In the genomic region with DNA sequence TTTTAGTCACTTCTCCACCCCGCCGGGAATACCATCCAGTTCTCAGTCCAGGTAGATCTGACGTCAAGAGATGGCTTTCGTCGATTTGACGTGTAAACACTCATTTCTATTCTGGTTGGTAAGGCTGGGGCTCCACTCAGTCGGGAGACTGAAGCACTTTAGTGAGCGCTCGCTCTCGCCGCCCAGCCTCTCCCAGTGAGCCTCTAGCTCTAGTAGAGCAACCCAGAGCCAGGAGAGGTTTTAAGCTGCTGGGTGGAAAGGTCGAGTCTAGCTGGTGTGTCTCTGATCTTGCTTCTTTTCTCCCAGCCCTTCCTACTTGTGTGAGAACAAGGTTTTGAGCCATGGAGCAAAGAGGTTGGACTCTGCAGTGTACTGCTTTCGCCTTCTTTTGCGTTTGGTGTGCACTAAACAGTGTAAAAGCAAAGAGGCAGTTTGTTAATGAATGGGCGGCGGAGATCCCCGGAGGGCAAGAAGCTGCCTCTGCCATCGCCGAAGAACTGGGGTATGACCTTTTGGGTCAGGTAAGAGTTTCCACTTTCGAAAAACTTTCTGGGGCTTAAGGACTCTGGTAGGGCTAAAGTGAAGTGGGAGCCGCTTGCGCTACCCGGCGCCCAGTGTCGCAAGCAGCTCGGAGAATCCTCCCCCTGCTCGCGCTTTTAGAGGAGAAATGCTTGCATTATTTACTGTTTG, we compare ENCODE assay signal across 9 mouse cellular contexts. TPM values are rescaled to one million over a fixed set of nuclear protein-coding genes. Genes with fewer than 3 reads are reported as not detected.
DNase-seq lines count a peak whose midpoint lies in the region; ATAC-seq and TF ChIP-seq lines count a peak whose summit lies in the region.
"Had no signal": no experiment of that assay in that cellular context is flagged by ENCODE, and none has a peak within 500 bp of the region (broad histone marks: within the 10 kb centered on the region; RNA-seq: fewer than 3 reads in every experiment).

A gene (plus strand): TSS at position 106 of the 690 bp plus-strand sequence.

- peak within 1 kb of the TSS; percentile 46 for H3K4me3 ChIP-seq in heart, embryonic 13.5 days
- peak within 1 kb of the TSS; percentile 46 for H3K4me3 ChIP-seq in embryonic fibroblast, embryonic 13.5 days (ENCODE audit: insufficient read depth, low read length)
- H3K4me3 ChIP-seq in layer of hippocampus, adult 2 months: peak within 1 kb of the TSS; percentile 62
- peak within 1 kb of the TSS; percentile 38 for H3K4me3 ChIP-seq in stomach, embryonic 16.5 days (replicated peaks; ENCODE audit: low read length)

- H3K9me3 ChIP-seq in heart, embryonic 13.5 days: no peaks in the 10 kb centered on the region
- no peaks in the 10 kb centered on the region for H3K9me3 ChIP-seq in stomach, embryonic 16.5 days (replicated peaks; ENCODE audit: control insufficient read depth, low read length)

- H3K4me1 ChIP-seq in heart, embryonic 13.5 days: peaks cover 12% of the 10 kb centered on the region; the same call in 1 of the 2 replicates
- no peaks in the 10 kb centered on the region for H3K4me1 ChIP-seq in embryonic fibroblast, embryonic 13.5 days (ENCODE audit: control insufficient read depth, insufficient read depth, low read length)
- no peaks in the 10 kb centered on the region for H3K4me1 ChIP-seq in stomach, embryonic 16.5 days (ENCODE audit: control insufficient read depth, insufficient read depth, low read length)

- peak within 1 kb of the TSS; percentile 71 for H3K4me2 ChIP-seq in heart, embryonic 13.5 days
- peak within 1 kb of the TSS; percentile 60 for H3K4me2 ChIP-seq in stomach, embryonic 16.5 days (ENCODE audit: low read depth, low read length)

- no peak for TF ChIP-seq POLR2A in embryonic fibroblast, embryonic 13.5 days (IDR thresholded peaks at IDR 0.05; ENCODE audit: low read depth, low read length)

- no peaks in the 10 kb centered on the region for H3K36me3 ChIP-seq in heart, embryonic 13.5 days
- no peaks in the 10 kb centered on the region for H3K36me3 ChIP-seq in stomach, embryonic 16.5 days (ENCODE audit: control insufficient read depth, insufficient read depth, low read length)

- no peak for DNase-seq in heart, adult 8-10 months (ENCODE audit: low spot score)
- no peak for DNase-seq in adrenal gland, postnatal 25 days
- peak; percentile 26 to 47 for DNase-seq in layer of hippocampus, adult 2 months (ENCODE audit: low spot score in 2 of 2)
- DNase-seq in mesoderm, embryonic 11.5 days (ENCODE audit: low read depth, low spot score): peak; percentile 12
- no peak for DNase-seq in kidney, postnatal 10 days

- H3K9ac ChIP-seq in heart, embryonic 13.5 days: no peak within 1 kb of the TSS
- H3K9ac ChIP-seq in stomach, embryonic 16.5 days (ENCODE audit: low read length): no peak within 1 kb of the TSS

- WGBS in heart, embryonic 13.5 days: 1% methylated on average over 28 of the region's 28 CpGs
- 2% methylated on average over 28 of the region's 28 CpGs for WGBS in stomach, embryonic 16.5 days

- peaks cover 30% of the 10 kb centered on the region for H3K27me3 ChIP-seq in heart, embryonic 13.5 days (replicated peaks)
- peaks cover 5% of the 10 kb centered on the region for H3K27me3 ChIP-seq in stomach, embryonic 16.5 days (ENCODE audit: control insufficient read depth, insufficient read depth, low read length)

- no peak for TF ChIP-seq CTCF in embryonic fibroblast, embryonic 13.5 days (IDR thresholded peaks at IDR 0.05; ENCODE audit: borderline replicate concordance, insufficient read depth, low read length)
- TF ChIP-seq CTCF in layer of hippocampus, adult 2 months (conservative IDR thresholded peaks at IDR 0.05): no peak

- no peak within 1 kb of the TSS for H3K27ac ChIP-seq in heart, embryonic 13.5 days (replicated peaks)
- no peak within 1 kb of the TSS for H3K27ac ChIP-seq in embryonic fibroblast, embryonic 13.5 days (ENCODE audit: insufficient read depth, low read length)
- H3K27ac ChIP-seq in layer of hippocampus, adult 2 months: peak within 1 kb of the TSS; percentile 71
- no peak within 1 kb of the TSS for H3K27ac ChIP-seq in stomach, embryonic 16.5 days (ENCODE audit: low read length)

- ATAC-seq in heart, embryonic 13.5 days (ENCODE audit: extremely low read depth, insufficient number of reproducible peaks, low FRiP score, low TSS enrichment): no peak
- ATAC-seq in stomach, embryonic 16.5 days (ENCODE audit: insufficient read depth, low FRiP score): no peak

RNA-seq across cellular contexts. Expression of the gene that starts here (rescaled TPM):
- 0.11 and 0.23 TPM in 2 replicates for polyA plus RNA-seq in heart, embryonic 13.5 days (2015; fragmentation: Nextera tagmentation; extraction: Ambion mirVana)
- under 1 TPM; 0.06 to 0.19 (median 0.11) TPM for total RNA-seq in heart, adult 8-10 months (2022)
- 15.5 and 17.3 TPM in 2 replicates for total RNA-seq in adrenal gland, postnatal 25 days (2021)
- polyA plus RNA-seq in embryonic fibroblast, embryonic 13.5 days (2011; ENCODE audit: insufficient read length, low read depth, missing spikeins): not detected in 2 replicates
- total RNA-seq in layer of hippocampus, adult 2 months (2021): 10 to 100 TPM; 14.7 to 18.3 TPM
- polyA plus RNA-seq in stomach, embryonic 16.5 days (2015; fragmentation: Nextera tagmentation; extraction: Ambion mirVana): 2.9 and 3.0 TPM in 2 replicates
- total RNA-seq: liver, adult 2 months had no signal
- polyA plus RNA-seq: liver, adult 2 months had no signal

Comparison
In these comparisons a context has a peak if more than half of its experiments do, and no peak if none do; other contexts are left out.
1. RNA of the gene that starts here (total RNA-seq): 14.7 to 18.3 TPM in layer of hippocampus, adult 2 months and 15.5 to 17.3 TPM in adrenal gland, postnatal 25 days; 0.06 to 0.19 TPM in heart, adult 8-10 months; every median in the first group is over 10 times any median in the second.
2. DNase-seq: peak in layer of hippocampus, adult 2 months (2 of 2) and mesoderm, embryonic 11.5 days (single experiment); none in heart, adult 8-10 months (single experiment), adrenal gland, postnatal 25 days (single experiment) and kidney, postnatal 10 days (single experiment).
3. Peak in every context shown above with its lines, with median percentiles within 50 percentile points of each other: H3K4me3 ChIP-seq.